Mouse (Mus musculus): ENCODE data around the gene C1qtnf2.

- no peak for TF ChIP-seq CTCF (IDR thresholded peaks at IDR 0.05; ENCODE audit: low read depth)
- no peak for TF ChIP-seq EP300 (optimal IDR thresholded peaks at IDR 0.05)
Observed at GRCm38 (mm10) chr11:43463204-43463603, 10.9 kb upstream of the C1qtnf2 start.

All from stomach, postnatal 0 days (tissue).